Mouse (Mus musculus) cerebellum, postnatal 25 days (tissue): ENCODE measurements around the gene Tcf12.

ENCODE experiments used
- DNase-seq, 2 experiments: peaks; one replicate each; pipeline ENCODE4 v3.0.0; 2021; ENCODE audit warnings: mixed read lengths in 2 of 2

The Tcf12 gene

GRCm38 (mm10) chr9:71831756-71832699 is 279.6 kb downstream of the Tcf12 start:
- DNase-seq, result peak; percentile 70 to 84

- no peak for DNase-seq
Observed at GRCm38 (mm10) chr9:71830994-71831393, 280.7 kb downstream of the Tcf12 start.

- DNase-seq, result no peak
Observed at GRCm38 (mm10) chr9:71830365-71830764, 281.3 kb downstream of the Tcf12 start.

- DNase-seq, result no peak
Observed at GRCm38 (mm10) chr9:71829753-71830152, 281.9 kb downstream of the Tcf12 start.

GRCm38 (mm10) chr9:71829137-71829536 is 282.5 kb downstream of the Tcf12 start:
- DNase-seq, result no peak

GRCm38 (mm10) chr9:71827371-71827770 is 284.3 kb downstream of the Tcf12 start:
- peak; percentile 63 to 80 for DNase-seq

GRCm38 (mm10) chr9:71826040-71826525 is 285.6 kb downstream of the Tcf12 start:
- DNase-seq, result peak; percentile 89

GRCm38 (mm10) chr9:71822003-71822402 is 289.7 kb downstream of the Tcf12 start:
- no peak for DNase-seq

- no peak for DNase-seq
Observed at GRCm38 (mm10) chr9:71818453-71818852, 293.2 kb downstream of the Tcf12 start.

- no peak for DNase-seq
Observed at GRCm38 (mm10) chr9:71816121-71816520, 295.6 kb downstream of the Tcf12 start.

- DNase-seq, result no peak
Observed at GRCm38 (mm10) chr9:71813565-71813964, 298.1 kb downstream of the Tcf12 start.

GRCm38 (mm10) chr9:71812914-71813313 is 298.8 kb downstream of the Tcf12 start:
- no peak for DNase-seq

- no peak for DNase-seq
Observed at GRCm38 (mm10) chr9:71812402-71812801, 299.3 kb downstream of the Tcf12 start.

GRCm38 (mm10) chr9:71811404-71811803 is 300.3 kb downstream of the Tcf12 start:
- no peak for DNase-seq

- DNase-seq, result no peak
Observed at GRCm38 (mm10) chr9:71810723-71811122, 300.9 kb downstream of the Tcf12 start.

- DNase-seq, result peak; percentile 43
Observed at GRCm38 (mm10) chr9:71808640-71809254, 302.9 kb downstream of the Tcf12 start.

GRCm38 (mm10) chr9:71807801-71808200 is 303.9 kb downstream of the Tcf12 start:
- DNase-seq, result no peak

- DNase-seq, result peak; percentile 90 to 93
Observed at GRCm38 (mm10) chr9:71806422-71806805, 305.3 kb downstream of the Tcf12 start.

- DNase-seq, result peak in 1 of 2 experiments; percentile 38
Observed at GRCm38 (mm10) chr9:71805646-71806421, 305.8 kb downstream of the Tcf12 start.

- no peak for DNase-seq
Observed at GRCm38 (mm10) chr9:71804116-71804515, 307.6 kb downstream of the Tcf12 start.

- DNase-seq, result no peak
Observed at GRCm38 (mm10) chr9:71803281-71803680, 308.4 kb downstream of the Tcf12 start.

- no peak for DNase-seq
Observed at GRCm38 (mm10) chr9:71799598-71799997, 312.1 kb downstream of the Tcf12 start.

- DNase-seq, result no peak
Observed at GRCm38 (mm10) chr9:71798176-71798575, 313.5 kb downstream of the Tcf12 start.
